Mouse (Mus musculus): ENCODE measurements around the gene Ap2a1. TPM values are rescaled to one million over a fixed set of nuclear protein-coding genes. Genes with fewer than 3 reads are reported as not detected.
"Not testable (repeated sequence)": the region's sequence is repeated elsewhere in the genome, so short reads cannot be mapped to it uniquely, and the experiment has no call there.

Gene Ap2a1
- total RNA-seq, 2 experiments from 2014 or later: 59.1 to 62.6 TPM

DNA sequence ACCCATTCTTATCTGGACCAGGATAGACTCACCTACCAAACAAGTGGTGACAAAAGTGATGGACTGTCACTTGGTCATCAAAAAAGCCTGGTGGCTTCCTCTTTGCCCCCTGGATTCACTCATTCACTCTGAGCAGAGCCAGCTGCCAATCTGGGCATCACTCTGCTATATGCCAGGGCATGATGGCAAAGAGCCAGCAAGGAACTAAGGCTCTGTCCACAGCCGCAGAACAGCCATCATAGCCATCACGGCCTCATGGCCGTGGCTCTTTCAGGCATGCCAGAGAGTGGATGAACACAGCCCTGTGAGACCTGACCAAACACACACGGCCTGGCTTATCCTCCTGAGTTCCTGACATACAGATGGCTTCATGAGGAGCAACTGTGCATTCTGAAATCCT, 38.6 kb downstream of the Ap2a1 start:
- H3K4me3 ChIP-seq: peak overlapping the region; percentile 76
- no peak for TF ChIP-seq CTCF (IDR thresholded peaks at IDR 0.05)
- intact Hi-C loops (cut with DNase I): no loop called here
- no peak for DNase-seq
- peak overlapping the region; percentile 96; the same call in 1 of the 2 replicates for H3K27ac ChIP-seq

DNA sequence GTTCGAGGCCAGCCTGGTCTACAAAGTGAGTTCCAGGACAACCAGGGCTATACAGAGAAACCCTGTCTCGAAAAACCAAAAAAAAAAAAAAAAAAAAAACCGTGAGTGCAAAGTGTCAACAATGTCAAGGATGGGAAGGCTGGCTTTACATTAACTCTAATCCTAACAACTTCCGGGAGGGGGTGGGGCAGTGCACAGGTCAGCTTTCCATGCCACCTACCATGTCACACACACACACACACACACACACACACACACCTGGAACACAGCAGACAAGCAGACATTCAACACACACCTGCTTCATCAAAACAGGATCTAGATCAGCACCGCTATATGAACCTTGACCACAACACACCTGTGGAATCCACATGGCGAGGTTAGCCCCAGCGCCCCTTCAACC, 39.1 kb downstream of the Ap2a1 start:
- TF ChIP-seq CTCF (IDR thresholded peaks at IDR 0.05): no peak
- intact Hi-C loops (cut with DNase I): no loop called here

GRCm38 (mm10) chr7:44888256-44889105, 40.8 kb downstream of the Ap2a1 start:
- no peak for TF ChIP-seq CTCF (IDR thresholded peaks at IDR 0.05)
- peak; percentile 61 for DNase-seq
- H3K27ac ChIP-seq: peak overlapping the region; percentile 75
- intact Hi-C loops (cut with DNase I): no loop called here
- no peak overlapping the region for H3K4me3 ChIP-seq

More for the DNA sequence above, 39.1 kb downstream of the Ap2a1 start:
- no peak for DNase-seq
- Histone ChIP-seq H3K4me3 (no peak overlapping the region), H3K27ac (no peak overlapping the region)

DNA sequence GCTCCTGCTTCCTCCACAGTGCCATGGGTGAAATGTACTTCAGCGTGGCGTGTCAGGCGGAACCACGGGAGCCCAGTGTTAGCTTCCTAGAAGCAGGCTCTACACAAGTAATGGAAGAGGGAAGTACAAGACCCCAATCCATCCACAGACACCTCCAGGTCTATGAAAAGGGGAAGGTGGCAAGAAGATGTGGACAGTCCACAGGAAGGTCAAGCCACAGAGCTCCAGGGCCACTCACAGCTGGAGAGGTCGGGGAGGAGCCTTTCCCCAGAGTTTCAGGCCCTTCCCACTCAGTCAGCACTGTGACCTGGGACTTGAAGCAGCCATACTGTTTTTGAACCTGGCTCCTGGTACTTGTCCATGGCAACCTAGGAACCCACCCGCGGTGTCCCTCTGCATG, 42.3 kb downstream of the Ap2a1 start:
- H3K4me3 ChIP-seq: no peak overlapping the region
- DNase-seq: no peak
- TF ChIP-seq CTCF (IDR thresholded peaks at IDR 0.05): no peak
- intact Hi-C loops (cut with DNase I): loop anchor here (2.0 kb wide), 1 partner anchor 14 kb away; no protein-coding TSS in a partner anchor
- peak overlapping the region; percentile 75; the same call in 1 of the 2 replicates for H3K27ac ChIP-seq

DNA sequence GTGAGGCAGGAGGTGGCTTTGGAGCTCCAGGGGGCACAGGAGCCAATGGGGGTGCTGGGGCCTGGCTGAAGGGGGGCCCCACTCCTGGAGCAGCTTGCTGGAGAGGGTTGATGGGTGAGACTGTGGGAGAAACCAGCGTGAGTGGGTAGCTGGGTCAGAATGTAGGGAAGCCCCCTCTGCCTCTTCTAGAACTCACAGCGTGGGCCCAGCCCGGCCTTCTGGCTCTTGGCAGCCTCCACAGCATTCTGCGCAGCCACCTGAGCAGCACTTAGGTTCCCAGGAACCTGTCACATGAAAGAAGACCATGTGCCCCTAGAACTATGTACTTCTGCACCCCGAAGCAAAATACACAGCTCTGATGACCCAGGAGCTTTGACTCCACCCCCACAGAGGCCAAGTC, 44.7 kb downstream of the Ap2a1 start:
- Histone ChIP-seq H3K27ac (no peak overlapping the region), H3K4me3 (no peak overlapping the region)
- intact Hi-C loops (cut with DNase I): no loop called here
- TF ChIP-seq CTCF (IDR thresholded peaks at IDR 0.05): no peak
- no peak for DNase-seq

DNA sequence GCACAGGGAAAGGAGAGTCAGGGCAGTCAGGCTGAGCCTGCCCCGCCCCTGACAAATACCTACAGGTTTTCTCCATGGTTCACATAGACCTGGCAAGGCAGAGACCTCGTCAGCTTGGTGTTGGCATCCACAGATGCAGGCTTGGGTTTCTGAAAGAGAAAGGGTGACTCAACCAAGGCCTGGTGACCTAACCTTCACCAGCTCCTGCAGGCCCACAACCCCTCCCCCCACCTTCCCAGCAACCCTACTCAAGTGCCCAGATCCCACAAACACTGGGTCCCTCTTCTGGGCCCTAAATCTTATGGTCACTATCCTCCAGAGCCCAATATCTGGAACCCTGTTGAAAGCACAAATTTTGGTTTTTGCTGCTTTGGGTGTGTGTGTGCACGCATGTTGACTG, 46.3 kb downstream of the Ap2a1 start:
- no peak for DNase-seq
- intact Hi-C loops (cut with DNase I): no loop called here
- no peak overlapping the region for H3K4me3 ChIP-seq
- TF ChIP-seq CTCF (IDR thresholded peaks at IDR 0.05): no peak
- no peak overlapping the region for H3K27ac ChIP-seq

- no peak for DNase-seq
- intact Hi-C loops (cut with DNase I): no loop called here
- H3K4me3 ChIP-seq: no peak overlapping the region
- no peak overlapping the region for H3K27ac ChIP-seq
- TF ChIP-seq CTCF (IDR thresholded peaks at IDR 0.05): no peak
Measured at GRCm38 (mm10) chr7:44877833-44878232, 51.5 kb downstream of the Ap2a1 start.

DNA sequence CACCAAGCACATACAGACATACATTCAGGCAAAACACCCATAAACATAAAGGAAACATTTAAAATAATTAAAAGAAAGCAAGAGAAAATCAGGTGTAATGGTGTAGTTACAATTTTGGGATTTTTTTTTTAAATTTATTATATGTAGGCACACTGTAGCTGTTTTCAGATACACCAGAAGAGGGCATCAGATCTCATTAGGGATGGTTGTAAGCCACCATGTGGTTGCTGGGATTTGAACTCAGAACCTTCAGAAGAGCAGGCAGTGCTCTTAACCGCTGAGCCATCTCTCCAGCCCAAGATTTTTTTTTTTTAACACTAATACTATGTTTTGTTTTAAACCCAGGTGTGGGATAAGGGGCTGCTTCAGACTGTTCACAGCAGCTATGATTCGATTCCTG, 57.5 kb downstream of the Ap2a1 start:
- peak; percentile 41 for TF ChIP-seq CTCF (IDR thresholded peaks at IDR 0.05)
- H3K27ac ChIP-seq, H3K4me3 ChIP-seq, DNase-seq: not testable (repeated sequence)
- intact Hi-C loops (cut with DNase I): loop anchor here (2.0 kb wide), 2 partner anchors 15 to 21 kb away; partner anchors contain the start of gene Med25

- H3K4me3 ChIP-seq: no peak overlapping the region
- intact Hi-C loops (cut with DNase I): loop anchor here (2.0 kb wide), 1 partner anchor 22 kb away; the partner anchor contains the start of gene Med25
- DNase-seq: no peak
- TF ChIP-seq CTCF (IDR thresholded peaks at IDR 0.05): no peak
- peak overlapping the region; percentile 40; the same call in 1 of the 2 replicates for H3K27ac ChIP-seq
Measured at GRCm38 (mm10) chr7:44871181-44871580, 58.1 kb downstream of the Ap2a1 start.

GRCm38 (mm10) chr7:44870614-44871013, 58.7 kb downstream of the Ap2a1 start:
- no peak for TF ChIP-seq CTCF (IDR thresholded peaks at IDR 0.05)
- Histone ChIP-seq H3K27ac (peak overlapping the region; percentile 99), H3K4me3 (peak overlapping the region; percentile 97)
- no peak for DNase-seq
- intact Hi-C loops (cut with DNase I): loop anchor here (2.0 kb wide), 1 partner anchor 22 kb away; the partner anchor contains the start of gene Med25

DNA sequence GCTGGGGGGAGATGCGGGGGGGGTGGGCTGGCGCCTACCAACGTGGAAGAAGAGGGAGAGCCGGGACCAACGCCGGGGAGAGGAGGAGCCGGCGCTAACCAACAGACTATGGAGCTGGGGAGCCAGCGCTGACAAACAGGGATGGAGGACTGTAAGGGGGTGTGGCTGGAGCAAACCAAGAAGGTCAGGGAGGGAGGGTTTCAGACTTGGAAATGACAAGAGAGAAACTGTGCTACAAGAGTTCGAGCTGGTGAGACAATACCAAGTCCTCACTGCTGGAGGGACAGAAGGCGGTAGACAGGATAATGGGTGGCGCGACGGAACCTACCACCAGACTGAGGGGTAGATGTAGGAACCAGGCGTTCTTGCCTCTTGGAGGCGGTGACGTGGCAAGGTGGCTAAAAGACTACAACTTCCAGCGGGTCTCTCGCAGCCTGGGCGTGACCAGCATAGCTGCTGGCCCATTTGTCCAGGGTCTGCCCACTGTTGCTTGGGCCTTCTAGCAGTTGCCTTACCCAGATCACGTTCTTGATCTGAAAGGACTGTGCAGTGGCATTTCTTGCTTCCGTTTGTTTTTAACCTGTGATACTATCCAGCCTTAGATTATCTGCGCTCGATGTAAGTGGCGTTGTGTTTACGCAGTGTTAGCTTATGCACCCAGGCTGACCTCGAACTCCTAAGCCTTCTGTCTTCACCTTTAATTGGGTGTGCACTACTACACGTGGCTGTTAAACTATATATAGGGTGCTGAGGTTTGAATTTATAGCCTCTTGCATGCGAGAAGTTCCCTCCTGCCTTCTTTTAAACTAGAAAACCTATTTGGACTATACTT, 59.4 kb downstream of the Ap2a1 start, which contains the start of gene Ptov1:
TSS of gene Ptov1 (minus strand) at position 92 of the 832 bp plus-strand sequence.
- intact Hi-C loops (cut with DNase I): loop anchor here (2.0 kb wide), 1 partner anchor 23 kb away; the partner anchor contains the start of gene Med25
- Histone ChIP-seq H3K4me3 (peak within 1 kb of the TSS; percentile 97), H3K27ac (peak within 1 kb of the TSS; percentile 99)
- no peak for TF ChIP-seq CTCF (IDR thresholded peaks at IDR 0.05)
- peak; percentile 95 for DNase-seq

DNA sequence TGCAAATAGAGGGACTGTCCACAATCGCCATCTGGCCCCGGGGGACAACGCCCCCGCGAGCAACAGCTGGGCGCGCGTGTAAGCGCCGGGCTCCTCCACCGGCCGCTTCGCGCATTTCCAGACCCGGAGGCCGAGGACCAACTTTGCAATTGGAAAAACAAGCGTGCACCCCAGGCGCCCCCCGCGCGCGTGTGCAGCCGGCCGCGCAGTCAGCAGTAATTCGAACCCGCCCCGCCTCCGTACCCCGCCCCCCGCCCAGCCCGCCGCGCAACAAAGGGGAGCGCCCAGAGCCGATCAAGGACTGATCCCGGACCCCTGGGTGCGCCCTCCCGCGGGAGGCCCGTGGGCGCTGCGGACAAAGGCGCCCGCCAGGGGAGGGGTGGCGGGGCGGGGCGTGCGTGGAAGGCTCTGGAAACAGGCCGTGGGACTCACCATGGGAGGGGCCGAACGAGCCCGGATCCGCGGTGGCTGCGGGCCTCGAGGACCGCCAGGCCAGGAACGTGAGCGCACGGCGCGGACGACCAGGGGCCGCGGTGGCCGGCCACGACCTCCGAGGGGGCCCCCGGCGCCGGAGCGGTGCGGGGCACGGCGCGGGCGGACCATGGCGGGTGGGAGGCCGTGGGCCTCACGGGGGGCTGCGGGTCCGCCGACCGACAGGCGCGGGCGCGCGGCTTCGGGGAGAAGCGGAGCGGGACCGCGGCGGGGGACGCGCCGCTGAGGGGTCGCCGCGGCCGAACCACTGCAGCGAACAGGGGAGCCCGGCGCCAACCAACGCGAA, 60.2 kb downstream of the Ap2a1 start:
- Histone ChIP-seq H3K4me3 (peak overlapping the region; percentile 97), H3K27ac (peak overlapping the region; percentile 99)
- intact Hi-C loops (cut with DNase I): no loop called here
- peak; percentile 85 for DNase-seq
- TF ChIP-seq CTCF (IDR thresholded peaks at IDR 0.05): no peak; the same call in 1 of the 2 replicates
